Mouse (Mus musculus) embryonic facial prominence, embryonic 12.5 days (tissue): ENCODE measurements around the gene Vmn2r69. TPM values are rescaled to one million over a fixed set of nuclear protein-coding genes. Genes with fewer than 3 reads are reported as not detected.

ENCODE experiments used
- ATAC-seq: fragments of 200-750 bp; cut with Nextera tagmentation; 2 replicates; pipeline ENCODE4 v1.8.0; 2017; ENCODE audit not compliant: insufficient number of reproducible peaks, insufficient read depth, low FRiP score, low TSS enrichment
- H3K27ac ChIP-seq: fragments of 300-500 bp; sonication (generic); 2 replicates; pipeline ENCODE4 v1.5.1; 2016; ENCODE audit warnings: mild to moderate bottlenecking
- H3K27me3 ChIP-seq: fragments of 300-500 bp; sonication (generic); 2 replicates; pipeline ENCODE4 v1.6.1; 2016; ENCODE audit warnings: mild to moderate bottlenecking, moderate library complexity
- H3K36me3 ChIP-seq: fragments of 300-500 bp; sonication (generic); 2 replicates; pipeline ENCODE4 v1.6.1; 2016; ENCODE audit warnings: mild to moderate bottlenecking
- H3K4me1 ChIP-seq: fragments of 300-500 bp; sonication (generic); 2 replicates; pipeline ENCODE4 v1.6.1; 2016
- H3K4me2 ChIP-seq: fragments of 300-500 bp; sonication (generic); replicated peaks from 2 replicates; pipeline ENCODE4 v1.6.1; 2016; ENCODE audit warnings: mild to moderate bottlenecking, moderate library complexity
- H3K4me3 ChIP-seq: fragments of 300-500 bp; sonication (generic); 2 replicates; pipeline ENCODE4 v1.5.1; 2016; ENCODE audit warnings: mild to moderate bottlenecking
- H3K9ac ChIP-seq: fragments of 300-500 bp; sonication (generic); 2 replicates; pipeline ENCODE4 v1.6.1; 2016; ENCODE audit warnings: mild to moderate bottlenecking, moderate library complexity
- H3K9me3 ChIP-seq: fragments of 300-500 bp; sonication (generic); 2 replicates; pipeline ENCODE4 v1.6.1; 2016; ENCODE audit warnings: mild to moderate bottlenecking, moderate library complexity
- WGBS: fragments of 180-500 bp; shearing (Covaris S2); methylation state at CpG from one replicate; pipeline ENCODE4 v1.1.7; 2016; 5-methylcytosine and 5-hydroxymethylcytosine counted together
- polyA plus RNA-seq: library from polyadenylated mRNA; unstranded; fragments of >200 nt; fragmentation: Nextera tagmentation; extraction: Ambion mirVana; gene quantifications from 2 replicates; pipeline ENCODE4 v1.2.1, GENCODE M21; 2016

Vmn2r69 gene
- not detected in 2 replicates for polyA plus RNA-seq

- H3K4me1 ChIP-seq, result no peaks in the 10 kb centered on the region
- no peaks in the 10 kb centered on the region for H3K27me3 ChIP-seq
- H3K36me3 ChIP-seq, result no peaks in the 10 kb centered on the region
- H3K4me3 ChIP-seq, result no peak within 1 kb of the TSS
- WGBS, result 64% methylated on average over 3 of the region's 3 CpGs
- H3K4me2 ChIP-seq, result no peak within 1 kb of the TSS
- H3K9ac ChIP-seq, result no peak within 1 kb of the TSS
- no peak within 1 kb of the TSS for H3K27ac ChIP-seq
- H3K9me3 ChIP-seq, result no peaks in the 10 kb centered on the region
- no peak for ATAC-seq
Measured at GRCm38 (mm10) chr7:85415820-85416219, at the start of gene Vmn2r69. TSS of gene Vmn2r69 (minus strand) at chr7:85415920.

Other genes with a start within 250 kb of the Vmn2r69 start
- not detected in 2 replicates for gene Vmn2r68, start 178.1 kb downstream of the Vmn2r69 start, polyA plus RNA-seq
- gene Vmn2r71, start 147.2 kb upstream of the Vmn2r69 start, polyA plus RNA-seq, result not detected in 2 replicates
- not detected in 2 replicates for gene Vmn2r70, start 153.3 kb upstream of the Vmn2r69 start, polyA plus RNA-seq